Mouse (Mus musculus) left cerebral cortex, postnatal 36 days (tissue): ENCODE measurements around the gene Spata6. TPM values are rescaled to one million over a fixed set of nuclear protein-coding genes. Genes with fewer than 3 reads are reported as not detected.
A peak's percentile ranks its signal among the peaks of the same experiment; 100 is the strongest.

ENCODE experiments used
- DNase-seq, 2 experiments: peaks; one replicate each; pipeline ENCODE4 v3.0.0; 2021 to 2022; ENCODE audit warnings: low spot score in 2 of 2, mixed read lengths in 1 of 2
- intact Hi-C: fragments of 180-260 bp; cut with DNase I; formaldehyde crosslinking; loops from one replicate; pipeline ENCODE4 v1.15.1; 2025
- total RNA-seq, 2 experiments: library from RNA; stranded (reverse); gene quantifications; 2 replicates each; pipeline ENCODE4 v1.2.3; 2021

Gene Spata6
- total RNA-seq: 1 to 10 TPM; 2.7 to 5.5 TPM

GRCm38 (mm10) chr4:111719776-111720661 is at the start of gene Spata6:
TSS of gene Spata6 (plus strand) at chr4:111719984.
- intact Hi-C loops: no loop called here
- peak; percentile 28 to 32 for DNase-seq

- DNase-seq: no peak
Observed at GRCm38 (mm10) chr4:111670566-111671421, 49.0 kb upstream of the Spata6 start.

GRCm38 (mm10) chr4:111671440-111671839 is 48.3 kb upstream of the Spata6 start:
- intact Hi-C loops: no loop called here
- no peak for DNase-seq

More at GRCm38 (mm10) chr4:111670566-111671421, 49.0 kb upstream of the Spata6 start:
- intact Hi-C loops: no loop called here

GRCm38 (mm10) chr4:111673904-111674303 is 45.9 kb upstream of the Spata6 start:
- intact Hi-C loops: no loop called here
- no peak for DNase-seq

- DNase-seq: no peak
- intact Hi-C loops: no loop called here
Observed at GRCm38 (mm10) chr4:111681926-111682325, 37.9 kb upstream of the Spata6 start.

GRCm38 (mm10) chr4:111682793-111683192 is 37.0 kb upstream of the Spata6 start:
- no peak for DNase-seq
- intact Hi-C loops: no loop called here

GRCm38 (mm10) chr4:111683843-111684242 is 35.9 kb upstream of the Spata6 start:
- intact Hi-C loops: no loop called here
- DNase-seq: no peak

- intact Hi-C loops: loop anchor here (5.0 kb wide), 1 partner anchor 1659 kb away; no protein-coding TSS in a partner anchor
- no peak for DNase-seq
Observed at GRCm38 (mm10) chr4:111685951-111686350, 33.8 kb upstream of the Spata6 start.

GRCm38 (mm10) chr4:111686951-111687350 is 32.8 kb upstream of the Spata6 start:
- peak in 1 of 2 experiments; percentile 44 for DNase-seq
- intact Hi-C loops: loop anchor here (5.0 kb wide), 1 partner anchor 1660 kb away; no protein-coding TSS in a partner anchor

GRCm38 (mm10) chr4:111687613-111688012 is 32.2 kb upstream of the Spata6 start:
- intact Hi-C loops: loop anchor here (5.0 kb wide), 1 partner anchor 1660 kb away; no protein-coding TSS in a partner anchor
- peak; percentile 60 to 75 for DNase-seq

- no peak for DNase-seq
- intact Hi-C loops: no loop called here
Observed at GRCm38 (mm10) chr4:111691057-111691543, 28.7 kb upstream of the Spata6 start.

GRCm38 (mm10) chr4:111701381-111701780 is 18.4 kb upstream of the Spata6 start:
- no peak for DNase-seq
- intact Hi-C loops: no loop called here

- no peak for DNase-seq
- intact Hi-C loops: no loop called here
Observed at GRCm38 (mm10) chr4:111704126-111704525, 15.7 kb upstream of the Spata6 start.

- intact Hi-C loops: no loop called here
- DNase-seq: no peak
Observed at GRCm38 (mm10) chr4:111704975-111705374, 14.8 kb upstream of the Spata6 start.

GRCm38 (mm10) chr4:111719296-111719695 is 488 bp upstream of the Spata6 start:
- intact Hi-C loops: no loop called here
- no peak for DNase-seq

- intact Hi-C loops: no loop called here
- no peak for DNase-seq
Observed at GRCm38 (mm10) chr4:111720662-111721003, 849 bp downstream of the Spata6 start.

- intact Hi-C loops: no loop called here
- DNase-seq: no peak
Observed at GRCm38 (mm10) chr4:111721121-111721840, 1.5 kb downstream of the Spata6 start.

GRCm38 (mm10) chr4:111737551-111737950 is 17.8 kb downstream of the Spata6 start:
- intact Hi-C loops: no loop called here
- DNase-seq: no peak

GRCm38 (mm10) chr4:111780533-111780932 is 60.7 kb downstream of the Spata6 start:
- no peak for DNase-seq
- intact Hi-C loops: no loop called here

- DNase-seq: no peak
- intact Hi-C loops: no loop called here
Observed at GRCm38 (mm10) chr4:111799892-111800291, 80.1 kb downstream of the Spata6 start.
